Mouse (Mus musculus) v-Abl transformed pro-B cells (cell line): ENCODE data around the gene Ski.

Experiments
- in situ Hi-C, 2 experiments: fragments of 400-800 bp; cut with MboI; formaldehyde crosslinking; loops; one replicate each; pipeline ENCODE4 v1.15.1; 2025; ENCODE audit not compliant: unreplicated experiment in 2 of 2

The Ski gene

DNA sequence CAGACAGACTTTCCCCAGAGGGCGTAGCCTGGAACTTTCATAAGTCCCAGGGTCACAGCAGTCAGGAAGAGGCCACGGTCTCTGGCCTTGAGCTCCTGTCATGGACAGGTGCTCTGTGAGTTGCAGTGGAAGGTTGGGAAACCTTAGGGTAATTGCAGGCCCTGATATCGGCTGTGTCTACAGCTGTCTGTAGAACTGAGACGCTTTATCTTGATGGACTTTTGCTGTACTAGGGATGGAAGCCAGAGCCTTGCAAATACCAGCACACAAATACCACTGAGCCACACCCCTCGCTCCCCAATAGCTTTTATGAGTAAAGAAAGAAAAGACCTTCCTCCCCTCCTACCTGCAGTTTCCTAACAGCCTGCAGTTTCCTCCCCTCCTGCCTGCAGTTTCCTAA is 101.8 kb downstream of the Ski start:
- in situ Hi-C loops: no loop called here

GRCm38 (mm10) chr4:155120038-155120437 is 102.4 kb downstream of the Ski start:
- in situ Hi-C loops: no loop called here

- in situ Hi-C loops: no loop called here
Observed at GRCm38 (mm10) chr4:155118278-155118677, 104.1 kb downstream of the Ski start.

GRCm38 (mm10) chr4:155117396-155117978 is 104.9 kb downstream of the Ski start:
- in situ Hi-C loops: no loop called here

DNA sequence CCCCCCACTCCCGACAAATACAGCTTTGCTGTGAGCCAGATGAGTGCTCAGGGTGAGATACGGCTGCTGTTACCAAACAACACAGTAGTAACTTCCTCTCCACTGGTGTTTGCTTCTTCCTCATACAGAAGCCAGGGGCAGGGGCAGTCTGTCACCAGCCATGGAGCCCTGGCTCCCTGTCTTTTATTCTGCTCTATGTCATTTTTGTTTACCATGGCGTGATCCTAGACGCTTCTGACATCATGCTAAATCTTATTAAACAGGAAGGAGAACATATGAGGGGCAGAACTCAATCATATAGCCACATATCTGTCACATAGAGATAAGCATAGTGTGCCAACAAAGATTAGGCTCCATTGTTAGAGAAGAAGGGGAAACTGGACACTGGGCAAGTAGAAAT is 105.8 kb downstream of the Ski start:
- in situ Hi-C loops: no loop called here

- in situ Hi-C loops: no loop called here
Observed at GRCm38 (mm10) chr4:155113766-155114410, 108.5 kb downstream of the Ski start.

DNA sequence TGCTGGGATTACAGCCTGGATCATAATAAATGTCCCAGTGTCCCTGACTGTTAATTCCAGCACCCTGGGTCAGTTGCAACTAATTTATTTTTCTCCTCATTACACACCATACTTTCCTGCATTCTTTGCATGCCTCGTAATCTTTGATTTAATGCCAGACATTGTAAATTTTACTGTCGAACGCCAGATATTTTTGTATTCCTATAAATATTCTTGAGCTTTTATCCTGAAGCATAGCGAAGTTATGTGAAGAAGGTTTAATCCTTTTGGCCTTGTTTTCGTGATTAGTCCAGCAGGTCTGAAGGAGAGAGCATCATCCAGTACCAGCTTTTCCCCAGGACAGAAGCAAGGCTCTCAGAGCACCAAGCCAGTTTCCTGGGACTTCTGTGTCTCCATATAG is 112.9 kb downstream of the Ski start:
- in situ Hi-C loops: no loop called here

GRCm38 (mm10) chr4:155107886-155108285 is 114.5 kb downstream of the Ski start:
- in situ Hi-C loops: no loop called here
